Mouse (Mus musculus): ENCODE results near the gene Apip.

GRCm38 (mm10) chr2:103106172-103106571 lies 32.7 kb downstream of the Apip start:
- TF ChIP-seq TCF12 (IDR thresholded peaks at IDR 0.05; ENCODE audit: low read depth, low read length) (no peak), POLR2AphosphoS2 (IDR thresholded peaks at IDR 0.05; ENCODE audit: low read length) (no peak), CHD2 (IDR thresholded peaks at IDR 0.05; ENCODE audit: low read length) (no peak), MAX (IDR thresholded peaks at IDR 0.05; ENCODE audit: low read length) (no peak), CTCF (IDR thresholded peaks at IDR 0.05 in 2 of 3, conservative IDR thresholded peaks at IDR 0.05 in 1 of 3; ENCODE audit: control insufficient read depth in 1 of 3, insufficient read depth in 1 of 3, low read depth in 2 of 3, low read length in 3 of 3, poor library complexity in 1 of 3, severe bottlenecking in 1 of 3) (no peak), POLR2A (IDR thresholded peaks at IDR 0.05; ENCODE audit: control insufficient read depth in 1 of 2, insufficient read depth in 1 of 2, low read depth in 1 of 2, low read length in 2 of 2, poor library complexity in 1 of 2) (no peak)

All from MEL (cell line).